Mouse (Mus musculus) common myeloid progenitor, adult 5-6 weeks (primary cell): ENCODE measurements around the gene Kin. TPM values are rescaled to one million over a fixed set of nuclear protein-coding genes. Genes with fewer than 3 reads are reported as not detected.
A peak's percentile ranks its signal among the peaks of the same experiment; 100 is the strongest.

Experiments used
- ATAC-seq: replicated peaks from 2 replicates; pipeline ENCODE4 v1.8.0; 2016; ENCODE audit warnings: low read depth, mild to moderate bottlenecking, moderate TSS enrichment, inconsistent platforms; ENCODE audit not compliant: poor library complexity, severe bottlenecking
- total RNA-seq: library from RNA; stranded (forward); fragments of 200-1000, 187-1606 nt; gene quantifications from 2 replicates; pipeline ENCODE4 v1.2.3, GENCODE M21; 2017

Gene Kin
- total RNA-seq: 34.5 and 42.6 TPM in 2 replicates

- peak; percentile 92 for ATAC-seq
Observed at GRCm38 (mm10) chr2:10080310-10081010, at the start of gene Kin, which contains the start of gene Atp5c1. Gene Kin (plus strand): TSS chr2:10080593. Gene Atp5c1 (minus strand): TSS chr2:10080510.

GRCm38 (mm10) chr2:10033684-10034083, 46.7 kb upstream of the Kin start:
- ATAC-seq: no peak

GRCm38 (mm10) chr2:10034976-10035375, 45.4 kb upstream of the Kin start:
- no peak for ATAC-seq

GRCm38 (mm10) chr2:10047758-10048436, 32.5 kb upstream of the Kin start:
- ATAC-seq: peak; percentile 45

- ATAC-seq: peak; percentile 96
Observed at GRCm38 (mm10) chr2:10048461-10048860, 31.9 kb upstream of the Kin start, which contains the start of gene Taf3. Gene Taf3 (minus strand): TSS chr2:10048596.

GRCm38 (mm10) chr2:10049456-10049855, 30.9 kb upstream of the Kin start:
- ATAC-seq: no peak

- no peak for ATAC-seq
Observed at GRCm38 (mm10) chr2:10050878-10051277, 29.5 kb upstream of the Kin start.

GRCm38 (mm10) chr2:10051996-10052395, 28.4 kb upstream of the Kin start:
- ATAC-seq: no peak

GRCm38 (mm10) chr2:10058836-10059235, 21.6 kb upstream of the Kin start:
- no peak for ATAC-seq

- peak; percentile 62 for ATAC-seq
Observed at GRCm38 (mm10) chr2:10071751-10072150, 8.6 kb upstream of the Kin start.

- ATAC-seq: no peak
Observed at GRCm38 (mm10) chr2:10074470-10074869, 5.9 kb upstream of the Kin start.

- peak; percentile 15; the same call in 1 of the 2 replicates for ATAC-seq
Observed at GRCm38 (mm10) chr2:10076675-10077074, 3.7 kb upstream of the Kin start.

GRCm38 (mm10) chr2:10079745-10080309, 566 bp upstream of the Kin start:
- peak; percentile 29 for ATAC-seq

- ATAC-seq: no peak
Observed at GRCm38 (mm10) chr2:10081453-10082080, 1.2 kb downstream of the Kin start.

- no peak for ATAC-seq
Observed at GRCm38 (mm10) chr2:10082737-10083136, 2.3 kb downstream of the Kin start.

GRCm38 (mm10) chr2:10087256-10087850, 7.0 kb downstream of the Kin start:
- no peak for ATAC-seq

- no peak for ATAC-seq
Observed at GRCm38 (mm10) chr2:10094327-10095100, 14.1 kb downstream of the Kin start.

- ATAC-seq: peak; percentile 64
Observed at GRCm38 (mm10) chr2:10098598-10099215, 18.3 kb downstream of the Kin start.

GRCm38 (mm10) chr2:10100471-10100870, 20.1 kb downstream of the Kin start:
- ATAC-seq: no peak
